Mouse (Mus musculus): Measurements from ENCODE around the gene Kif19a.

DNA sequence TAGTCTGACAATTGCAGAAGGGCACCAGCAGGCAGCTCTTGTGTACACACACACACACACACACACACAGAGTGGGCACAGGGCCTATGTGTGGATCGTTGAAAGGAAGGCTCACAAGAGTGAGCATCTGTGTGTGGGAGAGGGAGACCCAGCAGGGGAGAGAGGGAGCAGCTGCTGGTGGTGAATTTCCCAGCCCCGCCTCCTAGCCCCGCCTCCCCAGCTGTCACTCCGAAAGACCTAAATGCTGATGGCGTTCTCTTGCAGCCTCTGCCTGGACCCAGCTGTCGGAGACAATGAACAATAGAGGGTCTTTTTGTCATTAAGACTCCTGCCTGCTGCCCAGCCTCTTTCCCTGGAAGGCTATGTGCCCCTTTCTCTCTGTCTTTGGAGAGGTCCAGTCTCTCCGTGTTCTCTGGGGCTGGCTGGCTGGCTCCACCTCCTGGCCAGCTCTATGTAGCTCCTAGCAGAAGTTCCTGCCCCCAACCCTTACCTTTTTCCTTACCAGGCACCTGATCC is 30.1 kb downstream of the Kif19a start:
- TF ChIP-seq CTCF (IDR thresholded peaks at IDR 0.05; ENCODE audit: low read depth) (peak; percentile 45), EP300 (IDR thresholded peaks at IDR 0.05; ENCODE audit: low read depth) (no peak)
